Mouse (Mus musculus): ENCODE results near the gene Agpat1. TPM values are rescaled to one million over a fixed set of nuclear protein-coding genes. Genes with fewer than 3 reads are reported as not detected.

Gene Agpat1
- polyA plus RNA-seq, 1 experiment from 2014 or later: 45.7 TPM

- no peak for ATAC-seq (replicated peaks; ENCODE audit: insufficient number of reproducible peaks, insufficient read depth, low FRiP score, low read depth)
- H3K9ac ChIP-seq: peak overlapping the region; percentile 82
- 33% methylated on average over 32 of the region's 32 CpGs for WGBS
Measured at GRCm38 (mm10) chr17:34585877-34586771, 17.9 kb upstream of the Agpat1 start.

GRCm38 (mm10) chr17:34586796-34587422 is 17.2 kb upstream of the Agpat1 start:
- peak overlapping the region; percentile 98 for H3K27ac ChIP-seq
- H3K4me2 ChIP-seq: peak overlapping the region; percentile 96
- H3K9ac ChIP-seq: peak overlapping the region; percentile 82
- no peaks in the 10 kb centered on the region for H3K36me3 ChIP-seq
- WGBS: under 1% methylated on average over 38 of the region's 38 CpGs
- H3K27me3 ChIP-seq: peaks cover 3% of the 10 kb centered on the region; the same call in 1 of the 2 replicates
- no peaks in the 10 kb centered on the region for H3K9me3 ChIP-seq (replicated peaks)
- peaks cover 51% of the 10 kb centered on the region for H3K4me1 ChIP-seq (replicated peaks)
- peak; percentile 80 for ATAC-seq (replicated peaks; ENCODE audit: insufficient number of reproducible peaks, insufficient read depth, low FRiP score, low read depth)
- H3K4me3 ChIP-seq: peak overlapping the region; percentile 78

More at GRCm38 (mm10) chr17:34585877-34586771, 17.9 kb upstream of the Agpat1 start:
- H3K9me3 ChIP-seq (replicated peaks): no peaks in the 10 kb centered on the region
- H3K27ac ChIP-seq: peak overlapping the region; percentile 98
- peak overlapping the region; percentile 78 for H3K4me3 ChIP-seq
- peaks cover 3% of the 10 kb centered on the region; the same call in 1 of the 2 replicates for H3K27me3 ChIP-seq
- H3K4me2 ChIP-seq: peak overlapping the region; percentile 96
- peaks cover 45% of the 10 kb centered on the region for H3K4me1 ChIP-seq (replicated peaks)
- H3K36me3 ChIP-seq: no peaks in the 10 kb centered on the region

- Histone ChIP-seq H3K4me3 (peak overlapping the region; percentile 78), H3K9me3 (replicated peaks) (no peaks in the 10 kb centered on the region), H3K9ac (peak overlapping the region; percentile 82), H3K4me2 (peak overlapping the region; percentile 96), H3K27ac (peak overlapping the region; percentile 98), H3K4me1 (replicated peaks) (peaks cover 51% of the 10 kb centered on the region), H3K27me3 (peaks cover 3% of the 10 kb centered on the region; the same call in 1 of the 2 replicates), H3K36me3 (no peaks in the 10 kb centered on the region)
- ATAC-seq (replicated peaks; ENCODE audit: insufficient number of reproducible peaks, insufficient read depth, low FRiP score, low read depth): peak; percentile 84
- under 1% methylated on average over 50 of the region's 50 CpGs for WGBS
Measured at GRCm38 (mm10) chr17:34587423-34587811, 16.6 kb upstream of the Agpat1 start.

- Histone ChIP-seq H3K4me1 (replicated peaks) (peaks cover 51% of the 10 kb centered on the region), H3K36me3 (no peaks in the 10 kb centered on the region), H3K9ac (peak overlapping the region; percentile 82), H3K4me3 (peak overlapping the region; percentile 78), H3K9me3 (replicated peaks) (no peaks in the 10 kb centered on the region), H3K27me3 (peaks cover 3% of the 10 kb centered on the region; the same call in 1 of the 2 replicates), H3K27ac (peak overlapping the region; percentile 98), H3K4me2 (peak overlapping the region; percentile 96)
- 2% methylated on average over 19 of the region's 19 CpGs for WGBS
- no peak for ATAC-seq (replicated peaks; ENCODE audit: insufficient number of reproducible peaks, insufficient read depth, low FRiP score, low read depth)
Measured at GRCm38 (mm10) chr17:34587814-34588213, 16.2 kb upstream of the Agpat1 start.

- Histone ChIP-seq H3K27me3 (peaks cover 3% of the 10 kb centered on the region; the same call in 1 of the 2 replicates), H3K4me2 (peak overlapping the region; percentile 96; the same call in 1 of the 2 replicates), H3K9ac (no peak overlapping the region), H3K36me3 (no peaks in the 10 kb centered on the region), H3K27ac (0 out of 2 replicates have a peak overlapping the region, but pooled peaks have one; percentile 25), H3K4me3 (peak overlapping the region; percentile 78; the same call in 1 of the 2 replicates), H3K4me1 (replicated peaks) (peaks cover 60% of the 10 kb centered on the region), H3K9me3 (replicated peaks) (no peaks in the 10 kb centered on the region)
- WGBS: 69% methylated on average over 3 of the region's 3 CpGs
- no peak for ATAC-seq (replicated peaks; ENCODE audit: insufficient number of reproducible peaks, insufficient read depth, low FRiP score, low read depth)
Measured at GRCm38 (mm10) chr17:34588767-34589166, 15.3 kb upstream of the Agpat1 start.

- WGBS: 31% methylated on average over 7 of the region's 7 CpGs
- Histone ChIP-seq H3K9ac (no peak overlapping the region), H3K36me3 (no peaks in the 10 kb centered on the region; the same call in 1 of the 2 replicates), H3K27me3 (peaks cover 3% of the 10 kb centered on the region; the same call in 1 of the 2 replicates), H3K4me2 (peak overlapping the region; percentile 96), H3K9me3 (replicated peaks) (no peaks in the 10 kb centered on the region), H3K4me1 (replicated peaks) (peaks cover 65% of the 10 kb centered on the region), H3K4me3 (peak overlapping the region; percentile 95), H3K27ac (peak overlapping the region; percentile 98)
- ATAC-seq (replicated peaks; ENCODE audit: insufficient number of reproducible peaks, insufficient read depth, low FRiP score, low read depth): no peak
Measured at GRCm38 (mm10) chr17:34589206-34589605, 14.9 kb upstream of the Agpat1 start.

- Histone ChIP-seq H3K4me3 (peak within 1 kb of the TSS; percentile 95), H3K27ac (peak within 1 kb of the TSS; percentile 98), H3K9me3 (replicated peaks) (no peaks in the 10 kb centered on the region), H3K9ac (peak within 1 kb of the TSS; percentile 4), H3K4me1 (replicated peaks) (peaks cover 69% of the 10 kb centered on the region), H3K4me2 (peak within 1 kb of the TSS; percentile 96), H3K27me3 (peaks cover 3% of the 10 kb centered on the region; the same call in 1 of the 2 replicates), H3K36me3 (peaks cover 4% of the 10 kb centered on the region; the same call in 1 of the 2 replicates)
- 21% methylated on average over 7 of the region's 7 CpGs for WGBS
- no peak for ATAC-seq (replicated peaks; ENCODE audit: insufficient number of reproducible peaks, insufficient read depth, low FRiP score, low read depth)
Measured at GRCm38 (mm10) chr17:34589681-34590101, 14.4 kb upstream of the Agpat1 start, which contains the start of gene Gpsm3. Gene Gpsm3 (plus strand): TSS chr17:34589806.

GRCm38 (mm10) chr17:34590154-34590987 is 13.7 kb upstream of the Agpat1 start:
- peak overlapping the region; percentile 95 for H3K4me3 ChIP-seq
- peaks cover 73% of the 10 kb centered on the region for H3K4me1 ChIP-seq (replicated peaks)
- H3K36me3 ChIP-seq: peaks cover 10% of the 10 kb centered on the region; the same call in 1 of the 2 replicates
- H3K9me3 ChIP-seq (replicated peaks): no peaks in the 10 kb centered on the region
- peak overlapping the region; percentile 98 for H3K27ac ChIP-seq
- ATAC-seq (replicated peaks; ENCODE audit: insufficient number of reproducible peaks, insufficient read depth, low FRiP score, low read depth): no peak
- WGBS: 70% methylated on average over 15 of the region's 15 CpGs
- H3K4me2 ChIP-seq: peak overlapping the region; percentile 96
- H3K9ac ChIP-seq: peak overlapping the region; percentile 4; the same call in 1 of the 2 replicates
- peaks cover 3% of the 10 kb centered on the region; the same call in 1 of the 2 replicates for H3K27me3 ChIP-seq

GRCm38 (mm10) chr17:34591029-34591993 is 12.8 kb upstream of the Agpat1 start, which contains the start of gene Pbx2:
Gene Pbx2 (plus strand): TSS chr17:34591266.
- 0 out of 2 replicates have a peak, but pooled peaks have one; percentile 3 for ATAC-seq (replicated peaks; ENCODE audit: insufficient number of reproducible peaks, insufficient read depth, low FRiP score, low read depth)
- peak within 1 kb of the TSS; percentile 98 for H3K27ac ChIP-seq
- H3K4me2 ChIP-seq: peak within 1 kb of the TSS; percentile 96
- H3K9ac ChIP-seq: peak within 1 kb of the TSS; percentile 98
- H3K4me3 ChIP-seq: peak within 1 kb of the TSS; percentile 95
- no peaks in the 10 kb centered on the region for H3K9me3 ChIP-seq (replicated peaks)
- H3K36me3 ChIP-seq: peaks cover 18% of the 10 kb centered on the region
- 5% methylated on average over 21 of the region's 21 CpGs for WGBS
- peaks cover 71% of the 10 kb centered on the region for H3K4me1 ChIP-seq (replicated peaks)
- no peaks in the 10 kb centered on the region for H3K27me3 ChIP-seq

Data from heart, embryonic 15.5 days (tissue).